Mouse (Mus musculus) lung, embryonic 14.5 days (tissue): Measurements from ENCODE around the gene Nt5c3. TPM values are rescaled to one million over a fixed set of nuclear protein-coding genes. Genes with fewer than 3 reads are reported as not detected.

Source experiments
- ATAC-seq: fragments of 200-750 bp; cut with Nextera tagmentation; 2 replicates; pipeline ENCODE4 v1.8.0; 2017; ENCODE audit warnings: mild to moderate bottlenecking, moderate TSS enrichment, moderate library complexity; ENCODE audit not compliant: insufficient read depth
- DNase-seq: peaks from one replicate; pipeline ENCODE4 v3.0.0-alpha.2; 2015
- H3K27ac ChIP-seq: fragments of 300-500 bp; sonication (generic); 2 replicates; pipeline ENCODE4 v1.5.1; 2014; ENCODE audit warnings: low read depth, mild to moderate bottlenecking, moderate library complexity
- H3K27me3 ChIP-seq: fragments of 300-500 bp; sonication (generic); 2 replicates; pipeline ENCODE4 v1.6.1; 2014; ENCODE audit warnings: low read length, control low read depth; ENCODE audit not compliant: insufficient read depth
- H3K36me3 ChIP-seq: fragments of 300-500 bp; sonication (generic); 2 replicates; pipeline ENCODE4 v1.6.1; 2014; ENCODE audit warnings: control low read depth; ENCODE audit not compliant: insufficient read depth
- H3K4me1 ChIP-seq: fragments of 300-500 bp; sonication (generic); 2 replicates; pipeline ENCODE4 v1.6.1; 2014; ENCODE audit warnings: antibody characterized with exemption, control low read depth; ENCODE audit not compliant: insufficient read depth
- H3K4me2 ChIP-seq: fragments of 300-500 bp; sonication (generic); 2 replicates; pipeline ENCODE4 v1.6.1; 2014; ENCODE audit warnings: mild to moderate bottlenecking
- H3K4me3 ChIP-seq: fragments of 300-500 bp; sonication (generic); 2 replicates; pipeline ENCODE4 v1.5.1; 2014; ENCODE audit warnings: low read depth, low read length
- H3K9ac ChIP-seq: fragments of 300-500 bp; sonication (generic); 2 replicates; pipeline ENCODE4 v1.6.1; 2014
- H3K9me3 ChIP-seq: fragments of 300-500 bp; sonication (generic); 2 replicates; pipeline ENCODE4 v1.6.1; 2016; ENCODE audit warnings: low read depth, low read length, control low read depth
- CTCF ChIP-seq: IDR thresholded peaks from 2 replicates; pipeline ENCODE4 v1.5.1; 2016; ENCODE audit warnings: antibody characterized with exemption, low read depth
- WGBS: fragments of 180-500 bp; shearing (Covaris S2); extraction: QIAGEN DNeasy Blood & Tissue Kit; methylation state at CpG from one replicate; pipeline ENCODE4 v1.1.7; 2014; 5-methylcytosine and 5-hydroxymethylcytosine counted together
- polyA plus RNA-seq: library from polyadenylated mRNA; unstranded; fragments of >200 nt; fragmentation: Nextera tagmentation; extraction: Ambion mirVana; gene quantifications from 2 replicates; pipeline ENCODE4 v1.2.1, GENCODE M21; 2014

Nt5c3 gene
- 60.7 and 63.3 TPM in 2 replicates for polyA plus RNA-seq

DNA sequence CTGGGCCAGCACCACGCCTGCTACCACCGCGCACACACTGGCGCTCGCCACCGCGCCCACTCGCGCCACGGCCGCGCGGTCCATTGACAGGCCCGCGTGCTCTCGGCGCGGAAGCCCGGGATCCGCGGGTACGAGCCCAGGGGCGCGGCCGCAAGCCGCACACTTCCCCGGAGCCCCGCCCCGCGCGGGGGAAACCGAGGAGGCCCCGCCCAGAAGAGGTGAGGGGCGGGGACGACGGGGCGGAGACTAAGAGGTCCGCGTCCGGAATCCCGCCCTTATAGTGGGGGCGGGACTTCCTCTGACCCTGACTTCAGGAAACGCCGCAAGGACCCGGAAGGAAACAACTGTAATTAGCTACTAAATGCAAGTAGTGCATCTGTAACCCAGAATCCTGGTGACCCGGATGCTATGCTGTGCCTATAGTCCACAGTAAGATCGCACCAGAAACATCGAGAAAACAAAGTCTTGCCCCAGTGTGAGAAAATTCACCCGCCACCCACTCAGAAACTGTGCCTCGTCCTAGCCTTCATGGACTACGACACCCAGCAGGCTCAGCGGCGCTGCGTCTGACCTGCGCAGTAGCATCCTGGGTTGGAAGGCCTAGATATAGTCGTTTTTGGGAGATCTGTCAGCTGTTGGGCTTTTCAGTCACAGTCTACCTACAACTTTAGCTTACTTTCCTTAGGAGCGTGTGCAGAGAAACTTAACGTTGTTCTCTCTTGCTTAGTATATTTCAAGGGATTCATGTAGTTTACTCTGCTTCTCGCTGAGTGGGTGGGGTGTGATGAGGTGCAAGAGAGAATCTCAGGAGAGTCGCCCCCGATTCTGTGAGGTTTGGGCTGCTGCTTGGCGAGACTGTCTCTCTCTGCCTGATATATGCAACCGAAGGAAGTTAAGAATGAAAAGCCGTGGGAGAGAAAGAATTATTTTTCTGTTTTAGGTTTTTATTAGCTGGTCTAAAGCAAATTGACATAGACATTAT, at the start of gene Nt5c3, which contains the start of gene Vmn1r4:
TSS of gene Nt5c3 (minus strand) at position 207 of the 982 bp plus-strand sequence.
TSS of gene Vmn1r4 (plus strand) at position 290 of the 982 bp plus-strand sequence.
- Histone ChIP-seq H3K9ac (peak within 1 kb of the TSS; percentile 75), H3K4me2 (peak within 1 kb of the TSS; percentile 75), H3K27ac (peak within 1 kb of the TSS; percentile 84), H3K27me3 (no peaks in the 10 kb centered on the region), H3K4me3 (peak within 1 kb of the TSS; percentile 75), H3K9me3 (no peaks in the 10 kb centered on the region), H3K36me3 (no peaks in the 10 kb centered on the region), H3K4me1 (no peaks in the 10 kb centered on the region; the same call in 1 of the 2 replicates)
- 2% methylated on average over 64 of the region's 64 CpGs for WGBS
- TF ChIP-seq CTCF, result no peak
- DNase-seq (peak; percentile 98), ATAC-seq (peak; percentile 96)

GRCm38 (mm10) chr6:56969973-56970372, 46.2 kb upstream of the Nt5c3 start, which contains the start of gene Vmn1r5:
Gene Vmn1r5 (plus strand): TSS chr6:56970273.
- Histone ChIP-seq H3K27ac (no peak within 1 kb of the TSS), H3K9me3 (no peaks in the 10 kb centered on the region), H3K4me2 (no peak within 1 kb of the TSS), H3K4me1 (no peaks in the 10 kb centered on the region), H3K36me3 (no peaks in the 10 kb centered on the region), H3K9ac (no peak within 1 kb of the TSS), H3K27me3 (no peaks in the 10 kb centered on the region), H3K4me3 (no peak within 1 kb of the TSS)
- ATAC-seq (no peak), DNase-seq (no peak)
- no peak for TF ChIP-seq CTCF

GRCm38 (mm10) chr6:56956436-56956835, 32.7 kb upstream of the Nt5c3 start:
- TF ChIP-seq CTCF, result no peak
- no peak for ATAC-seq
- Histone ChIP-seq H3K36me3 (no peaks in the 10 kb centered on the region), H3K27me3 (no peaks in the 10 kb centered on the region), H3K4me3 (no peak overlapping the region), H3K27ac (no peak overlapping the region), H3K4me1 (no peaks in the 10 kb centered on the region), H3K9me3 (no peaks in the 10 kb centered on the region), H3K4me2 (no peak overlapping the region), H3K9ac (no peak overlapping the region)
- no peak for DNase-seq
- 66% methylated on average over 5 of the region's 5 CpGs for WGBS

- H3K9me3 ChIP-seq, result no peaks in the 10 kb centered on the region
- no peaks in the 10 kb centered on the region for H3K27me3 ChIP-seq
- H3K4me1 ChIP-seq, result no peaks in the 10 kb centered on the region
- no peak overlapping the region for H3K4me3 ChIP-seq
- ATAC-seq (no peak), DNase-seq (no peak)
- 82% methylated on average over 4 of the region's 4 CpGs for WGBS
- H3K9ac ChIP-seq, result no peak overlapping the region
- H3K36me3 ChIP-seq, result no peaks in the 10 kb centered on the region
- TF ChIP-seq CTCF, result no peak
- no peak overlapping the region for H3K27ac ChIP-seq
- no peak overlapping the region for H3K4me2 ChIP-seq
Measured at GRCm38 (mm10) chr6:56934366-56934765, 10.6 kb upstream of the Nt5c3 start.

GRCm38 (mm10) chr6:56932464-56932863, 8.7 kb upstream of the Nt5c3 start:
- Histone ChIP-seq H3K27ac (no peak overlapping the region), H3K9me3 (no peaks in the 10 kb centered on the region), H3K27me3 (no peaks in the 10 kb centered on the region), H3K36me3 (no peaks in the 10 kb centered on the region), H3K4me3 (no peak overlapping the region), H3K4me2 (no peak overlapping the region), H3K4me1 (no peaks in the 10 kb centered on the region), H3K9ac (no peak overlapping the region)
- TF ChIP-seq CTCF, result no peak
- 48% methylated on average over 2 of the region's 2 CpGs for WGBS
- ATAC-seq, result no peak
- no peak for DNase-seq

- H3K4me3 ChIP-seq, result no peak overlapping the region
- 59% methylated on average over 4 of the region's 4 CpGs for WGBS
- H3K4me2 ChIP-seq, result no peak overlapping the region
- no peaks in the 10 kb centered on the region for H3K27me3 ChIP-seq
- H3K36me3 ChIP-seq, result no peaks in the 10 kb centered on the region
- no peak for TF ChIP-seq CTCF
- H3K9ac ChIP-seq, result no peak overlapping the region
- DNase-seq, result no peak
- ATAC-seq, result no peak
- no peaks in the 10 kb centered on the region for H3K4me1 ChIP-seq
- no peaks in the 10 kb centered on the region for H3K9me3 ChIP-seq
- no peak overlapping the region for H3K27ac ChIP-seq
Measured at GRCm38 (mm10) chr6:56931648-56932415, 8.1 kb upstream of the Nt5c3 start.

DNA sequence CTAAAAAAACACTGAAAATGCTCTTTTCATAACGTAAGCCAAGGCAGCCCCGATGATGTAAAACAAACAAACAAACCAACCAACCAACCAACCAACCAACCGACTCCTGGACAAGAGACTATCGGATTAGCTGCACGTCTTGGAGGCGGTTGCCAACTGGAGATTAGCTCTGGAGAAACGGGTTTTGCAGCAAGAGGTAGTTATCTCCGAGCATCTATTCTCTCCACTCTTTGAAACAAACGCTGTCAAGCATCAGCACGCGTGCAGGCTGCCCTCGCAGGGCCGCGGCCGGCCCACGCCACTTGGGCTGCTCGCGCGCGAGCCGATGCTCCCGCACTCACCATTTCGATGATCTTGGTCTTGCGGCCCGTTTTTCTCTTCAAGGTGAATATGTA, 404 bp downstream of the Nt5c3 start:
- peak overlapping the region; percentile 75 for H3K4me3 ChIP-seq
- peak overlapping the region; percentile 75 for H3K4me2 ChIP-seq
- H3K9ac ChIP-seq, result peak overlapping the region; percentile 75
- WGBS, result under 1% methylated on average over 25 of the region's 25 CpGs
- ATAC-seq (no peak), DNase-seq (peak; percentile 68)
- H3K27ac ChIP-seq, result peak overlapping the region; percentile 84
- H3K27me3 ChIP-seq, result no peaks in the 10 kb centered on the region
- no peaks in the 10 kb centered on the region for H3K36me3 ChIP-seq
- TF ChIP-seq CTCF, result no peak
- H3K4me1 ChIP-seq, result no peaks in the 10 kb centered on the region; the same call in 1 of the 2 replicates
- H3K9me3 ChIP-seq, result no peaks in the 10 kb centered on the region
